Mouse (Mus musculus): ENCODE results near the gene Golm1. TPM values are rescaled to one million over a fixed set of nuclear protein-coding genes. Genes with fewer than 3 reads are reported as not detected.

The Golm1 gene
- polyA plus RNA-seq, 1 experiment from 2014 or later: 290 TPM

DNA sequence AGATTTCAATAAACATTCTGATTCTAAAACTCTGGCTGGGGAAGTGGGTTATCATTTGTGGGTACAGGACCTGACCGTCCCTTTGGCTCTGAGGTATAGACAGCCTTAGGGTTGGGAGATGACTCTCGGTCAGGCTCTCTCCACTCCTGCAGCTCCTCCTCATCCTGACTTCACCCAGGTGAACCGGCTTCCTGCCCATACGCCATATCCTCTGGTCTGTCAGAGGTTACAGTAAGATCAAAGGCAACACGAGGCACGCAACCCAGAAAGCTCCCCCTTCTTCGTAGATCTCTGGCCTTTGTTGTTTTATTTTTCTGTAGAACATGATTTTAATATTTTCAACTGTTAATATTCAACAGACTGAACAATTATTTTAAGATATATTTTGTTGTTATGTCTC lies 20.2 kb upstream of the Golm1 start:
- no peak for DNase-seq (ENCODE audit: low read depth, low spot score)
- CTCF ChIA-PET: interaction anchor here (1.0 kb wide), 1 partner anchor 11 kb away, joined by 3 read pairs; no protein-coding TSS in a partner anchor
- in situ Hi-C loops (cut with MboI; ENCODE audit: low pct_unique_long_range_greater_than_20kb): no loop called here

DNA sequence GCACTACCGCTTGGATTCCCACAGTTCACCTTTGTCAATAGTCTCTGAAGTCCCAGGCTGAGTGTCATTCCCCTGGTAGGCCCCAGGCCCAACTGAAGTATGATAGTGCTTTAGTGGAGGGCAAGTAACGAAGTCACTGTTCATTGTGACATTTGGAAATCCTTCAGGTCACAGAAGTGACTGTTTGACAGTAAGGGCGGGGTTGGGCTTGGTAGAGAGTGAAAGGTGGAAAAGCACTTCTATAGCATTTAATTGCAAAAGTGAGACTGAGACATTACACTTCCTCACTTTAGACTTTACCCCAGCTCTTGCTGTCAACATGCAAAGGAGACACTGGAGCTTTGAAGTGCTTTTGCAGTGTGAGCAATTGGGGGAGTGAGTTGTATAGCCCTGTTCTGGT lies 18.4 kb upstream of the Golm1 start, which contains the start of gene 4921517D22Rik:
Gene 4921517D22Rik (minus strand): TSS at position 101 of the 400 bp plus-strand sequence.
- H3K27me3 ChIP-seq: no peaks in the 10 kb centered on the region
- DNase-seq (ENCODE audit: low read depth, low spot score): no peak
- ChIA-PET POLR2A (no interaction called here), CTCF (interaction anchor here (0.9 kb wide), 1 partner anchor 12 kb away, joined by 3 read pairs; no protein-coding TSS in a partner anchor)
- in situ Hi-C loops (cut with MboI; ENCODE audit: low pct_unique_long_range_greater_than_20kb): no loop called here
- TF ChIP-seq CTCF (IDR thresholded peaks at IDR 0.05): no peak
- no peak for ATAC-seq

More for the DNA sequence above, 20.2 kb upstream of the Golm1 start:
- H3K27me3 ChIP-seq: no peaks in the 10 kb centered on the region
- no peak for ATAC-seq
- POLR2A ChIA-PET: no interaction called here
- TF ChIP-seq CTCF (IDR thresholded peaks at IDR 0.05): no peak

DNA sequence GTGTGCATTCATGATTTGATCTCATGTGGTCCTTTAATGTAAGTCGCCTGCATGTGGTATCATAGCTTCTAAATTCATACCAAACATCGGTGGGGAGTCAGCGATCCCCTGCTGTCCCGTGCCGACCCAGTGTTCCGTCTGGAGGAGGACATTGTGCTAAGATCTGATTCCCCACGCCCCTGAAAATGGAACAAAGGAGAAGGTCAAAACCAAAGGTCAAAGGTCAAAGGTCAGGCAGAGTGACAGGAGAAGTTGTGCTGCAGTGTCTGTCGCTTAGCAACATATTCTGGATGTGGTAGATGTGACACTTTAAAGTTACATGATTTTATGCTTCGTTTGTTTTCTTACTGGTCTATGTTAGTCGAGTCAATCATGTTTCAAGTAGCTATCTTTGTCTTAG lies 15.9 kb upstream of the Golm1 start:
- in situ Hi-C loops (cut with MboI; ENCODE audit: low pct_unique_long_range_greater_than_20kb): no loop called here
- DNase-seq (ENCODE audit: low read depth, low spot score) (no peak), ATAC-seq (no peak)
- POLR2A ChIA-PET: no interaction called here
- TF ChIP-seq CTCF (IDR thresholded peaks at IDR 0.05): no peak
- no peaks in the 10 kb centered on the region for H3K27me3 ChIP-seq
- CTCF ChIA-PET: no interaction called here

DNA sequence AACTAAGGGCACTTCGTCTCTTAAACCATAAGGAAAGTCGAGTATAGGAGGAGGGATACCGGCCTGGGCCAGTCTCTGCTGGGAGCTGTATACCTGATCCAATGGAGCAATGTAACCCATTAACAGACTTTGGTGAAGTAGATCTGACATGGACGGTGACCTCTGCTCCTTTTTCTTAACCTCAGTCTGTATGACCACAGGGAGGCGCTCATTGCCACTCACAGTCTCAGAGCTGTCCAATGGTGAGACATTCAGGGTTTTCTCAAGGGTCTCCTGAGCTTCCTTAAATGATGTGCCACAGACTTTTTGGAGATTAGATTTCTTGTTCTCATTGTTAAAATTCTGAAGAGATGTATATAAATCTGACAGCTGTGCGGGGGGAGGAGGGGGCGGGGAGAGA lies 15.0 kb upstream of the Golm1 start:
- DNase-seq (ENCODE audit: low read depth, low spot score) (no peak), ATAC-seq (no peak)
- in situ Hi-C loops (cut with MboI; ENCODE audit: low pct_unique_long_range_greater_than_20kb): no loop called here
- no peak for TF ChIP-seq CTCF (IDR thresholded peaks at IDR 0.05)
- no peaks in the 10 kb centered on the region for H3K27me3 ChIP-seq
- ChIA-PET CTCF (interaction anchor here (1.4 kb wide), 1 partner anchor 10 kb away, joined by 3 read pairs; no protein-coding TSS in a partner anchor), POLR2A (no interaction called here)

DNA sequence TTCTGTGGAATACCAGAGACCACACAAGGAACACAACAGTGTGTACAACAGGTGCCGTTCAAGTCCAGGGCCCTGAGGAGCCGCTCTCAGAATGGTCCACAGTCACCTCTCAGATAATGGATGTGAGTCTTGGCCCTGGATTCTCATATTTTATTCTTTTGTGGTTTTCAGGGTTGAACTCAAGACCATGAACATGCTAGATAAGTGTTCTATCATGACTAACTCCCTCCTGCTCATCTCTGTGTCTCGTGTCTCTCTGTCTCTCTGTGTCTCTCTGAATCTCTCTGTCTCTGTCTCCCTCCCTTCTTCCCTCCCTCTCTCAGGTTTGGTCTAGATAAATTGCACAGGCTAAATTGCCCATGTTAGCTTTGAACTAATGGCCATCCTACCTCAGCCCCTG lies 14.2 kb upstream of the Golm1 start:
- in situ Hi-C loops (cut with MboI; ENCODE audit: low pct_unique_long_range_greater_than_20kb): no loop called here
- no peak for TF ChIP-seq CTCF (IDR thresholded peaks at IDR 0.05)
- no peak for ATAC-seq
- DNase-seq (ENCODE audit: low read depth, low spot score): no peak
- ChIA-PET CTCF (interaction anchor here (1.2 to 1.4 kb wide), 2 partner anchors 9 kb away, joined by 3 read pairs; no protein-coding TSS in a partner anchor), POLR2A (no interaction called here)
- H3K27me3 ChIP-seq: no peaks in the 10 kb centered on the region

DNA sequence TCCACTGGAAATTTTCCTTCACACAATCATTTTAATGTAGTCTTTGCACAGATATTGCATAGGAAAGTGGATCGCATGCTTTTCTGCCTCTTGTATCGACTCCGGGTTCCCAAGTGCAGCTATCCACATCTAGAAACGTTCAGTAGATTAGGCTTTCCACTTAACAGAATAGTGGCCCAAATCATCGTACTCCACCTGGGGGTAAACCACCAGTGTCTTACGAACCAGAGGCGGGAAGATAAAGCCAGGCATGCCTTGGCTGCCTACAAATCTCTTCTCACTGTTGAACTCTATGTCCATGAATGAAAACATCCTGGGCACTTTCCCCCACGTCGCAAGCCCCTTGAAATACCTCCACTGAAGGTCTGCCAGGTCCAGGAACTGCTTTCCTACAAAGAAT lies 13.7 kb upstream of the Golm1 start:
- CTCF ChIA-PET: interaction anchor here (1.2 to 1.7 kb wide), 2 partner anchors 10 to 12 kb away, joined by 3 read pairs; no protein-coding TSS in a partner anchor
- POLR2A ChIA-PET: no interaction called here

DNA sequence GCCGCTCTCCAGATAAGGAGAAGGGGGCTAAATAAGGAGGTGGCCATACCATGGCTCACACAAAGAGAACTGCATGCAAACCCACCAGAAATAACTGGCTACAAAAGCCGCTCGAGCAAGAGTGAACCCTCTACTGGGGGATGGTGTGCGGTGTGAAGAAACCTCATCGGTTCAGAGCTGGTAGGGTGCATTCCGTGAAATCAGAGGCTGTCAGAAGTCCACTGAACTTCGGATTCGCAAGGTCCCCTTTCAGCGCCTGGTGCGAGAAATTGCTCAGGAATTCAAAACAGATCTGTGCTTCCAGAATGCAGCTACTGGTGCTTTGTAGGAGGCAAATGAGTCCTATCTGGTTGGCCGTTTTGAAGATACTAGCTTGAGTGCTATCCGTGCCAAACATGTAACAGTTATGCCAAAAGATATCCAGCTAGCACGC lies 12.7 kb upstream of the Golm1 start:
- ChIA-PET POLR2A (no interaction called here), CTCF (interaction anchor here (0.9 to 2.0 kb wide), 3 partner anchors 9 to 13 kb away, joined by 3 to 8 read pairs (median 3); no protein-coding TSS in a partner anchor)
- ATAC-seq: no peak
- no peaks in the 10 kb centered on the region for H3K27me3 ChIP-seq
- DNase-seq (ENCODE audit: low read depth, low spot score): no peak
- peak; percentile 42 for TF ChIP-seq CTCF (IDR thresholded peaks at IDR 0.05)
- in situ Hi-C loops (cut with MboI; ENCODE audit: low pct_unique_long_range_greater_than_20kb): no loop called here

More for the DNA sequence above, 13.7 kb upstream of the Golm1 start:
- no peak for DNase-seq (ENCODE audit: low read depth, low spot score)
- no peak for ATAC-seq
- TF ChIP-seq CTCF (IDR thresholded peaks at IDR 0.05): no peak
- in situ Hi-C loops (cut with MboI; ENCODE audit: low pct_unique_long_range_greater_than_20kb): no loop called here
- H3K27me3 ChIP-seq: no peaks in the 10 kb centered on the region

DNA sequence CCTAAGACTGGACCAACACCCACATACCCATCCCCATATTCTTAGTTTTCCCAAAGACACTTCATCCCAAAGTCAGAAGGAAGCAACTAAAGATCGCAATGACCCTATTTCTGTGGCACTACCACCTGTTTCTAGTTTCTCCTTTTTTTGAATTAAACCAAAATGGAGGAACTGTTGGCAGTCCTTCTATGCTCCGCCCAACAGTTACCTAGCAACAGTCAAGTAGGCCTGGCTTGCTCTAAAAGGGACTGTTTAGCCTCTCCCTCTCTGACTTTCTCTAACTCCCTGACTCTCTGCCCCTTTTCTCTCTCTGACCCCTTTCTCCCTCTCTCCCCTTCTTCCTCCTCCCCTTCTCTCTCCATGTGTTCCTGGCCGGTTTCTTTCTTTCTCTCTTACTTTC lies 9.6 kb upstream of the Golm1 start:
- no peaks in the 10 kb centered on the region for H3K27me3 ChIP-seq
- DNase-seq (ENCODE audit: low read depth, low spot score): no peak
- in situ Hi-C loops (cut with MboI; ENCODE audit: low pct_unique_long_range_greater_than_20kb): no loop called here
- POLR2A ChIA-PET: no interaction called here
- no peak for ATAC-seq
- CTCF ChIA-PET: no interaction called here
- no peak for TF ChIP-seq CTCF (IDR thresholded peaks at IDR 0.05)

DNA sequence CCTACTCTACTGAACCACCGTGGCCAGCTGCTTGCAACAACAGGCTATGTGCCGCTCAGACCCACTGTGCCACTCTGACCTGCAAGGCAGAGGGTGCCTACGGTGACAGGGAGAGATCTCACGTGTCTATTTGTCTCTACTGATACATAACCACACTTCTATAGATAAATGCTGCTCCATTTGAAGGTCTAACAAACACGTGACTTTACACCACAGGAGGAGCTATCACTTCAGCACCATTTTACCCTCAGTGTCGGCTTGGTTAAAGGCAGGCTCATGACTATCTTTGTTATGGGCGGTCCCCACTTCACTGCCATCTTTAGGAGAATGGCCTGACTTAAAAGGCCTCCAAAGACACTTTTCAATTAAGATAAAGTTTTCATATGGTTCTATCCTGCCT lies 7.0 kb upstream of the Golm1 start:
- CTCF ChIA-PET: interaction anchor here (1.4 kb wide), 1 partner anchor 11 kb away, joined by 3 read pairs; the partner anchor contains the start of gene 4921517D22Rik
- no peak for ATAC-seq
- no peak for TF ChIP-seq CTCF (IDR thresholded peaks at IDR 0.05)

DNA sequence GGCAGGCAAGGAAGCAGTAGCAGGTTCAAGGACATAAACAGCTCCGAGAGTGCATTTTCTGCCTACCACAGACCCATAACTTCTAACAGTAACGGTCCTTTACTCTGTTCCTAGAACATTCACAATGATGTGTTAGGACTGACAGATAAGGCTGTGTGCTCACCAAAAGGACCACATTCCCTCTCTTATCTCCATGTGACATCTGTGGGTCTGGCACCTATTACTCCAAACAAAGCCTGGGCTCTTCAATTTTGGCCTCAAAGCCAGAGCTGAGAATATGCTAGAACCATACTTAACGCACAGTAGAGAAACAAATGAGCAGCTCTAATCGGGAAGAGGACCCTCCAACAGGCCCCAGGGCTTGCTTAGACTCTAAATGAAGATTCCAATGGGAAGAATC lies 4.3 kb upstream of the Golm1 start:
- ChIA-PET CTCF (interaction anchor here (1.1 to 2.0 kb wide), 3 partner anchors 8 to 47 kb away, joined by 3 to 8 read pairs (median 3); no protein-coding TSS in a partner anchor), POLR2A (interaction anchor here (1.1 kb wide), 1 partner anchor 94 kb away, joined by 4 read pairs; no protein-coding TSS in a partner anchor)
- DNase-seq (ENCODE audit: low read depth, low spot score) (no peak), ATAC-seq (no peak)
- no peaks in the 10 kb centered on the region for H3K27me3 ChIP-seq
- no peak for TF ChIP-seq CTCF (IDR thresholded peaks at IDR 0.05)
- in situ Hi-C loops (cut with MboI; ENCODE audit: low pct_unique_long_range_greater_than_20kb): no loop called here

More for the DNA sequence above, 7.0 kb upstream of the Golm1 start:
- in situ Hi-C loops (cut with MboI; ENCODE audit: low pct_unique_long_range_greater_than_20kb): no loop called here
- POLR2A ChIA-PET: no interaction called here
- no peak for DNase-seq (ENCODE audit: low read depth, low spot score)
- H3K27me3 ChIP-seq: no peaks in the 10 kb centered on the region

DNA sequence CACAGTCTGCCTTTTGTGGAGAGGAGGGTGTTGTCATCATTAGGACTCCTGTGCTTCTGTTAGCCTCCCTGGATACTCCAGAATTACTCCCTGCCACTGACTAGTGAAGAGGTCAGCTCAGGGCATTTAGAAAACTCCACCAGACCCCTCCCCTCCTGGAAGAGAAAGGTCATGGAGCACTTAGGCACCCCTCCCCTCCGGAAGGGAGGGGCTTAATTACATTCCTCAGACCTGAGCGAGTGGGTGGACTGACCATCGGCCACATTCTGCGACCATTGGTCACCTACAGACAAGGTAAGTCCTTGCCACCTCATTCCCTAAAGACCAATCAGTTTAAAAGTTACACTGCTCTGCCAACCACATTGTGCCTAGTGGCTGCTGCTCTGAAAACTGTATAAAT lies 3.7 kb upstream of the Golm1 start:
- DNase-seq (ENCODE audit: low read depth, low spot score): no peak
- ATAC-seq: no peak
- ChIA-PET POLR2A (interaction anchor here (0.6 kb wide), 1 partner anchor 28 kb away, joined by 4 read pairs; no protein-coding TSS in a partner anchor), CTCF (interaction anchor here (2.0 kb wide), 1 partner anchor 9 kb away, joined by 8 read pairs; no protein-coding TSS in a partner anchor)
- in situ Hi-C loops (cut with MboI; ENCODE audit: low pct_unique_long_range_greater_than_20kb): no loop called here
- no peaks in the 10 kb centered on the region for H3K27me3 ChIP-seq
- no peak for TF ChIP-seq CTCF (IDR thresholded peaks at IDR 0.05)

Measured in Patski (cell line).